Mouse (Mus musculus): Measurements from ENCODE around the gene Gm43518.

The Gm43518 gene

GRCm38 (mm10) chr5:123978131-123978530, 50.9 kb downstream of the Gm43518 start:
- no peak for DNase-seq (ENCODE audit: low read depth, low spot score)

- no peak for DNase-seq (ENCODE audit: low read depth, low spot score)
Measured at GRCm38 (mm10) chr5:123979221-123979979, 52.2 kb downstream of the Gm43518 start.

- no peak for DNase-seq (ENCODE audit: low read depth, low spot score)
Measured at GRCm38 (mm10) chr5:123979980-123980369, 52.8 kb downstream of the Gm43518 start.

GRCm38 (mm10) chr5:123980521-123981249, 53.5 kb downstream of the Gm43518 start:
- no peak for DNase-seq (ENCODE audit: low read depth, low spot score)

GRCm38 (mm10) chr5:123981250-123981554, 54.0 kb downstream of the Gm43518 start:
- no peak for DNase-seq (ENCODE audit: low read depth, low spot score)

GRCm38 (mm10) chr5:123982838-123983237, 55.6 kb downstream of the Gm43518 start:
- DNase-seq (ENCODE audit: low read depth, low spot score) = no peak

- no peak for DNase-seq (ENCODE audit: low read depth, low spot score)
Measured at GRCm38 (mm10) chr5:123985434-123985833, 58.2 kb downstream of the Gm43518 start.

GRCm38 (mm10) chr5:123986925-123987324, 59.7 kb downstream of the Gm43518 start:
- no peak for DNase-seq (ENCODE audit: low read depth, low spot score)

GRCm38 (mm10) chr5:123987511-123987910, 60.3 kb downstream of the Gm43518 start:
- no peak for DNase-seq (ENCODE audit: low read depth, low spot score)

All from retina, postnatal 7 days (tissue).